Mouse (Mus musculus) spleen, adult 2 months (tissue): ENCODE results near the gene Sec14l2.

Source experiments
- CTCF ChIP-seq: fragments of 200-500 bp; IDR thresholded peaks from 2 replicates; pipeline ENCODE4 v1.5.1; 2011; ENCODE audit warnings: mild to moderate bottlenecking, inconsistent platforms; ENCODE audit not compliant: insufficient read depth, insufficient read length, insufficient replicate concordance; ENCODE audit errors: extremely low read depth
- POLR2A ChIP-seq: fragments of 200-500 bp; IDR thresholded peaks from 2 replicates; pipeline ENCODE4 v1.6.1; 2011; ENCODE audit warnings: low read depth, low read length, inconsistent platforms

DNA sequence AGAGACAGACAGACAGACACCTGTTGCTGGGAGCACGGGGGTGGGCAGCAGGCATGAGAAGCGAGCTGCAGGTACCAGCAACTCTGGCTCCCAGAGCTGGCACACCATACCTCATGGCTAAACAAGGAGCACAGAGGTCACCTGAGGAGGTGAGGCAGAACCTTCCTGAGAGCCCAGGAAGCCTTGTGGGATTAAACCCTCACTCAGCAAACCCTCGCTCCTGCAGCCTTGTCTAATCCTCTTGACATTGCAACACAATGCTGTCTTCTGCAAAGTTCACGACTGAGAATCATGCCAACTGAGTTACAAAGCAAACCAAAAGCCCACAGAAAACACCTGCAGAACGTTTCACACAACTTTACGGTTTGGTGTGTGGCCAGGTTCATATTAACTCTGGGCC lies 74.8 kb downstream of the Sec14l2 start:
- no peak for TF ChIP-seq CTCF
- no peak for TF ChIP-seq POLR2A
